ENCODE assay signal across 18 mouse cellular contexts in the genomic region with DNA sequence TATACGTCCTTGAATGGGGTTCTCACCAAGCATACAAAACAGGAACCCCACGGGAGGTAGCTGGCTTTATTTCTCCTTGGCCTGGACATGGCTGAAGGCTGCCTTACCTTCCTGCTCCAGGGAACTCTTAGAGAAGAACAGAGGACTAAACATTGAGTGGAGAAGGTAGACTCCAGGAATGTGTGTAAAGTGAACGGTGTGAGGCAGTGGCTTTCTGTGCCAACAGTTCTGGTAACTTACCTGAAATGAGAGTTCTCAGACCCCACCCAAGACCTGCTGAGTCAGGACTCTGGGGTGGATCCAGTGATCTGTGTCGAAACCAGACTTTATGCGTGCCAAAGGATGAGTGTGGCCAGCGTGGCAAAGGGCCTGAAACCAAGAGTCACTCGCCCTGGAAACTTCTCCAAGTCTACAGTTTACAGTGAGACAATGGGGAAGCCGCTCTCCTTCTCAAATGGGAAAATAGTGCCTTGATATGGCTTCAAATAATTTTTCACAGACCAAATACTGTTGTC. TPM values are rescaled to one million over a fixed set of nuclear protein-coding genes. Genes with fewer than 3 reads are reported as not detected.
DNase-seq lines count a peak whose midpoint lies in the region; ATAC-seq and TF ChIP-seq lines count a peak whose summit lies in the region.
"Had no signal": no experiment of that assay in that cellular context is flagged by ENCODE, and none has a peak within 500 bp of the region (broad histone marks: within the 10 kb centered on the region; RNA-seq: fewer than 3 reads in every experiment).

No protein-coding gene starts in this region.

- H3K27ac ChIP-seq in bone marrow macrophage, adult 2 months (ENCODE audit: insufficient read depth, low read depth, low read length) = peak overlapping the region; percentile 37
- H3K27ac ChIP-seq in layer of hippocampus, adult 2 months = no peak overlapping the region

- TF ChIP-seq POLR2A in bone marrow macrophage, adult 2 months (IDR thresholded peaks at IDR 0.05; ENCODE audit: borderline replicate concordance, low read depth, low read length) = no peak

- no peak for ATAC-seq in inflammation-experienced regulatory T-cells, adult 6 months
- ATAC-seq: liver, postnatal 0 days had no signal

- H3K4me3 ChIP-seq in bone marrow macrophage, adult 2 months (ENCODE audit: insufficient read depth, low read length) = no peak overlapping the region
- no peak overlapping the region for H3K4me3 ChIP-seq in layer of hippocampus, adult 2 months
- H3K4me3 ChIP-seq: erythroblast, embryonic 14.5 days had no signal

- H3K4me1 ChIP-seq in bone marrow macrophage, adult 2 months (ENCODE audit: control insufficient read depth, insufficient read depth, low read length) = peaks cover 43% of the 10 kb centered on the region

- peak; percentile 15 for DNase-seq in gastrocnemius, adult 18-20 months (ENCODE audit: low spot score)
- no peak for DNase-seq in gastrocnemius, postnatal 10 days
- peak; percentile 57 for DNase-seq in urinary bladder, postnatal 14 days (ENCODE audit: low spot score)
- DNase-seq in urinary bladder, postnatal 4 days (ENCODE audit: low spot score in 2 of 2) = no peak
- DNase-seq in layer of hippocampus, adult 2 months (ENCODE audit: low spot score in 2 of 2) = no peak
- no peak for DNase-seq in layer of hippocampus, postnatal 10 days (ENCODE audit: low spot score in 2 of 2)
- DNase-seq: B cell, adult 2 months; cerebellum, adult 18-20 months; heart, postnatal 4 days; liver, postnatal 0 days; thymus, postnatal 25 days had no signal

- no peak for TF ChIP-seq CTCF in bone marrow macrophage, adult 2 months (IDR thresholded peaks at IDR 0.05; ENCODE audit: low read depth, low read length)
- no peak for TF ChIP-seq CTCF in layer of hippocampus, adult 2 months (conservative IDR thresholded peaks at IDR 0.05)

RNA-seq across cellular contexts. Expression of gene Tmem154, which starts 19.6 kb away (rescaled TPM):
- under 1 TPM; 0.78 to 0.98 TPM for total RNA-seq in gastrocnemius, adult 18-20 months (2021)
- 1 to 10 TPM; 2.1 to 3.1 TPM for total RNA-seq in gastrocnemius, postnatal 10 days (2021)
- 5.4 and 5.9 TPM in 2 replicates for polyA plus RNA-seq in bone marrow macrophage, adult 2 months (2012; ENCODE audit: insufficient read depth, insufficient read length, missing spikeins)
- total RNA-seq in layer of hippocampus, adult 2 months (2021) = under 1 TPM; 0.12 to 0.72 TPM
- polyA plus RNA-seq in inflammation-experienced regulatory T-cells, adult 6 months (2017; shearing (Covaris generic)) = 100 to 1,000 TPM; 108 to 140 (median 136) TPM
- total RNA-seq in layer of hippocampus, postnatal 10 days (2021) = 1 to 10 TPM in 1 of 2 experiments, under 1 TPM in 1; 0.96 to 1.2 TPM

RNA-seq across cellular contexts. Expression of gene Tigd4, which starts 53.0 kb away (rescaled TPM):
- total RNA-seq in gastrocnemius, adult 18-20 months (2021) = 10 to 100 TPM in 1 of 2 experiments, 1 to 10 TPM in 1; 5.7 to 15.0 TPM
- total RNA-seq in gastrocnemius, postnatal 10 days (2021) = 10 to 100 TPM; 13.7 to 15.3 TPM
- not detected in 2 replicates for polyA plus RNA-seq in bone marrow macrophage, adult 2 months (2012; ENCODE audit: insufficient read depth, insufficient read length, missing spikeins)
- under 1 TPM in 1 of 2 experiments, not detected in 1; 0.12 TPM for total RNA-seq in layer of hippocampus, adult 2 months (2021)
- not detected for polyA plus RNA-seq in inflammation-experienced regulatory T-cells, adult 6 months (2017; shearing (Covaris generic))
- total RNA-seq in layer of hippocampus, postnatal 10 days (2021) = under 1 TPM; 0.14 to 0.16 TPM
- total RNA-seq: adrenal gland, adult 18-20 months; megakaryocyte-erythroid progenitor cell, adult 5-6 weeks had no signal
- polyA plus RNA-seq: erythroblast, embryonic 14.5 days; intestine, embryonic 16.5 days; limb, embryonic 11.5 days; liver, postnatal 0 days had no signal

Comparison
In these comparisons a context has a peak if more than half of its experiments do, and no peak if none do; other contexts are left out.
1. DNase-seq: peak in gastrocnemius, adult 18-20 months (single experiment) and urinary bladder, postnatal 14 days (single experiment); none in gastrocnemius, postnatal 10 days (single experiment), urinary bladder, postnatal 4 days (0 of 2), layer of hippocampus, adult 2 months (0 of 2) and layer of hippocampus, postnatal 10 days (0 of 2).
2. RNA of gene Tigd4, which starts 53.0 kb away (total RNA-seq): 13.7 to 15.3 TPM in gastrocnemius, postnatal 10 days and 5.7 to 15.0 TPM in gastrocnemius, adult 18-20 months; 0.14 to 0.16 TPM in layer of hippocampus, postnatal 10 days and 0.12 TPM in layer of hippocampus, adult 2 months; every median in the first group is over 4 times any median in the second.